Mouse (Mus musculus): ENCODE results near the gene Recql. TPM values are rescaled to one million over a fixed set of nuclear protein-coding genes. Genes with fewer than 3 reads are reported as not detected.

Recql gene
- total and polyA plus RNA-seq, 2 experiments from 2014 or later: 3.1 to 8.6 TPM

DNA sequence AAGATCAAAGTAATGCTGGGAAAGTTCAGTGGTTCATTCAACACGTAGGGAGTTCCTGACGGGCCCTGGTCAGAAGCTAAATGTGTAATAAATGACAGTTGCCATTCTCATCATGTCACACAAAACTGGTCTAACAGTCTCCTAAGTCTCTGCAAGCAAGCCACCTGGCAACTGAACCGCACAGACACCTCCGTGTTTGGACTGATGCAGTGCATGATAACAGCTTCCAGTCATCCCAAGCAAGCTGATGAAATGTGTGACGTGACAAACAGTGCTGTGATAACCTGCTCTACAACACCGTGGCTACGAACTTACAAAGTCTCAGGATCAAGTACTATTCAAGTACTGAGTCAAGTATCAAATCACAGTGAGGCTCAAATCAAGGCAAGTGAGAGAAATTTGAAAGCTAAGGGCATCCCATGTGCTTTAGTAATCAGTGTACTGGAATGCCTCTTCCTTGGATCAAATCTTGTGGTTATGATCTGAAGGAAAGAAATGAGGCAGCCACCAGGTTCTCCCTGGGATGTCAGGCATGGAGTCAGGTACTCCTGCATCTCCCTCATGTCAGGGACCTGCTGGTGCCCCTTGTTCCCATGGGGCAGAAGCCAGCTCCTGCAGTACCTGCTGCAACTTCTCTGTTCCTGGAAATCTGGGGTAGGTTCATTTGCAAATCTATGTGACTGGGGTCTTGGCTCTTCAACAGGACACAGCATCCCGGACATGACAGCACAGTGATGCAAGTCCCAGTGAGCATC is 8.1 kb downstream of the Recql start:
- H3K4me1 ChIP-seq (ENCODE audit: control insufficient read depth, insufficient read depth): no peaks in the 10 kb centered on the region
- DNase-seq (ENCODE audit: low spot score) (no peak), ATAC-seq (ENCODE audit: insufficient read depth, low read depth) (no peak)
- no peak overlapping the region for H3K4me3 ChIP-seq (ENCODE audit: low read depth, low read length)
- no peak overlapping the region for H3K4me2 ChIP-seq (ENCODE audit: low read depth, low read length)
- H3K36me3 ChIP-seq (replicated peaks; ENCODE audit: control insufficient read depth, insufficient read depth, low read length): peaks cover 31% of the 10 kb centered on the region
- no peak for TF ChIP-seq CTCF (IDR thresholded peaks at IDR 0.05; ENCODE audit: low read depth)
- TF ChIP-seq EP300 (IDR thresholded peaks at IDR 0.05; ENCODE audit: low read depth): no peak
- H3K9me3 ChIP-seq (replicated peaks; ENCODE audit: control insufficient read depth, low read length): no peaks in the 10 kb centered on the region
- H3K27ac ChIP-seq (ENCODE audit: low read depth): no peak overlapping the region
- WGBS: 69% methylated on average over 8 of the region's 8 CpGs
- H3K27me3 ChIP-seq (ENCODE audit: control insufficient read depth, insufficient read depth, low read length): no peaks in the 10 kb centered on the region
- no peak overlapping the region for H3K9ac ChIP-seq (replicated peaks; ENCODE audit: low read depth, low read length)

DNA sequence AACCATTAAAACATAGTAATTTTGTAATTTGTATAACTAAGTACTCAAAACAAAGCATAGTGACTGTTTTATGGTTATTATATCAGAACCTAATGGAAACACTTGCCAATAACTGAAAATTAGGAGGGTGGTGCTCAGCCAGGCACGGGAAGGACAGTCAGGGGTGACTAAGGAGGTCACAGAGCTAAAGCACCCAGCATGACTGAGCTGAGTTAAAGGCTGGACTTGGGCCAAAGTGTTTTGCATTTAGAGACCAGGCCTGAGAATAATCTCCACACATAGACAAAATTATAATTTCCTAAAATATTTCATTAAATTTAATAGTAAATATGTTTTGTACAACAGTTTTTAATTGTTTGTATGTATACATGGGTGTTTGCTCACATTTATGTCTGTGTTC is 9.8 kb downstream of the Recql start:
- H3K9ac ChIP-seq (replicated peaks; ENCODE audit: low read depth, low read length): no peak overlapping the region
- H3K27me3 ChIP-seq (ENCODE audit: control insufficient read depth, insufficient read depth, low read length): no peaks in the 10 kb centered on the region
- TF ChIP-seq CTCF (IDR thresholded peaks at IDR 0.05; ENCODE audit: low read depth) (no peak), EP300 (IDR thresholded peaks at IDR 0.05; ENCODE audit: low read depth) (no peak)
- no peaks in the 10 kb centered on the region for H3K4me1 ChIP-seq (ENCODE audit: control insufficient read depth, insufficient read depth)
- no peak overlapping the region for H3K4me3 ChIP-seq (ENCODE audit: low read depth, low read length)
- H3K9me3 ChIP-seq (replicated peaks; ENCODE audit: control insufficient read depth, low read length): no peaks in the 10 kb centered on the region
- peaks cover 40% of the 10 kb centered on the region for H3K36me3 ChIP-seq (replicated peaks; ENCODE audit: control insufficient read depth, insufficient read depth, low read length)
- no peak overlapping the region for H3K27ac ChIP-seq (ENCODE audit: low read depth)
- H3K4me2 ChIP-seq (ENCODE audit: low read depth, low read length): no peak overlapping the region
- 53% methylated on average over 1 of the region's 1 CpGs for WGBS
- DNase-seq (ENCODE audit: low spot score): no peak
- no peak for ATAC-seq (ENCODE audit: insufficient read depth, low read depth)

DNA sequence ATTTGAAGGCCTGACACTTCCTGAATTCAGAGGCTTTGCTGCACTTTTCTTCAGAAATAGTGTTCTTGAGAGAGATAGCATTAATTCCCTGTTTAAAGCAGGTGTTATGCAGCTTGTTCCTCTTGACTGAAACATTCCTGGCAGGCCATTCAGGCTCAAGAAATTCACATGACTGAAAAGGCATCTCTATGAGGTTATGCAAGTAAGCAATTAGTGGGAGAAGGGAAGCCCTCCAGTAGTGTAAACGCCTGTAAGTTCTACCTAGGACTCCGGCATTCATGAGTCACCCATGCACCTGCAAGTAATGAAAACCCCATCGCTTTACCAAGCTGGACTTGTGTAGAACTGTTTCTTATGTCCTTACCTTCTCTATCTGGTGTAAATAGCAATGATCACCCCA is 17.3 kb downstream of the Recql start:
- WGBS: 89% methylated on average over 3 of the region's 3 CpGs
- no peaks in the 10 kb centered on the region for H3K4me1 ChIP-seq (ENCODE audit: control insufficient read depth, insufficient read depth)
- TF ChIP-seq CTCF (IDR thresholded peaks at IDR 0.05; ENCODE audit: low read depth) (no peak), EP300 (IDR thresholded peaks at IDR 0.05; ENCODE audit: low read depth) (no peak)

DNA sequence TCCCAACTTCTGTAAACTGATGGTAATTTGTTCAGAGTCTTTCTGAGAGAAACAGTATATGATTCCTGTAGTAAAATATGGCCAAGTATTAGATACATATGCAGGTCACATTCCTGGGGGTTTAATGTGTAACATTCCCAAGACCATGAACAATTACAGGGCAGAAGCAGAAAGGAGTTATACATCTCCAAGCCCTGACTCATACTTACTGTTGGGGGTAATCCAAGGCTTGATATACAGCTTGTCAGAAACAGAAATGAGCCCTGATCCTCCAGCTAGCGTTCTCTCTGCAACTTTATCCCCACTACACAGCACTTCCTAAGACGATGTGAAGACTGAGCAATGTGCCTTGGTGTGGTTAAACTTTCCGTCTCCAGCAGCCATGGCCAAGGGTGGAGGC is 19.3 kb downstream of the Recql start:
- H3K27ac ChIP-seq (ENCODE audit: low read depth): no peak overlapping the region
- no peak overlapping the region for H3K9ac ChIP-seq (replicated peaks; ENCODE audit: low read depth, low read length)
- no peaks in the 10 kb centered on the region for H3K4me1 ChIP-seq (ENCODE audit: control insufficient read depth, insufficient read depth)
- H3K4me2 ChIP-seq (ENCODE audit: low read depth, low read length): no peak overlapping the region
- H3K4me3 ChIP-seq (ENCODE audit: low read depth, low read length): no peak overlapping the region
- DNase-seq (ENCODE audit: low spot score): no peak
- no peaks in the 10 kb centered on the region for H3K9me3 ChIP-seq (replicated peaks; ENCODE audit: control insufficient read depth, low read length)
- WGBS: 90% methylated on average over 3 of the region's 3 CpGs
- TF ChIP-seq CTCF (IDR thresholded peaks at IDR 0.05; ENCODE audit: low read depth): no peak
- no peak for TF ChIP-seq EP300 (IDR thresholded peaks at IDR 0.05; ENCODE audit: low read depth)
- H3K27me3 ChIP-seq (ENCODE audit: control insufficient read depth, insufficient read depth, low read length): no peaks in the 10 kb centered on the region
- no peak; the same call in 1 of the 2 replicates for ATAC-seq (ENCODE audit: insufficient read depth, low read depth)
- H3K36me3 ChIP-seq (replicated peaks; ENCODE audit: control insufficient read depth, insufficient read depth, low read length): peaks cover 63% of the 10 kb centered on the region

More for the DNA sequence above, 17.3 kb downstream of the Recql start:
- Histone ChIP-seq H3K27ac (ENCODE audit: low read depth) (no peak overlapping the region), H3K9me3 (replicated peaks; ENCODE audit: control insufficient read depth, low read length) (no peaks in the 10 kb centered on the region), H3K4me2 (ENCODE audit: low read depth, low read length) (no peak overlapping the region), H3K36me3 (replicated peaks; ENCODE audit: control insufficient read depth, insufficient read depth, low read length) (peaks cover 57% of the 10 kb centered on the region), H3K27me3 (ENCODE audit: control insufficient read depth, insufficient read depth, low read length) (no peaks in the 10 kb centered on the region), H3K9ac (replicated peaks; ENCODE audit: low read depth, low read length) (no peak overlapping the region), H3K4me3 (ENCODE audit: low read depth, low read length) (no peak overlapping the region)
- DNase-seq (ENCODE audit: low spot score) (no peak), ATAC-seq (ENCODE audit: insufficient read depth, low read depth) (no peak)

DNA sequence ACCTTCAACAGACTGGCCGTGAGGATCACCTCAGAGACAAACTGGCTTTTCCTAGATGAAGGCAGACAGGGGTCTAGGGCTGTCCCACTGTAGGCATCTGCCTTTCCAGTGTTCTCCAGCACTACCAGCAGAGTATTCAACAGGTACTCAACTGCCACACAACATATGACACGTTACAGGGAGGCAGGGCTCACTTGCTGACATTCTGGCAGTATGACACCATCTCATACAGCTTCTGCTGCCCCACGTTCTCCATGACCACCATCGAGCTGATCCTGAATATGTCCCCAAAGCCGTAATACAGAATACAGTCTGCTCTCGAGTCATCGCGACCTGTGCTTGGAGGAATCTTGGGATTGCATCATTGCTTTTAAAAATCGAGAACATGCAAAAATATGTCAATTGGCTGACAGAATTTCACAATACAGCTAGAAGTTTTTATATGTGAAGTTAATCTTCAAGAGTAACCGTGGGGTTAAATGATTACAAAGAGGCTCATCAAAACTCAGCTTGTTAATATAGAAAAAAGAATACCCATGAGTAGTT is 20.3 kb downstream of the Recql start:
- H3K9ac ChIP-seq (replicated peaks; ENCODE audit: low read depth, low read length): no peak overlapping the region
- DNase-seq (ENCODE audit: low spot score) (no peak), ATAC-seq (ENCODE audit: insufficient read depth, low read depth) (no peak)
- H3K36me3 ChIP-seq (replicated peaks; ENCODE audit: control insufficient read depth, insufficient read depth, low read length): peaks cover 63% of the 10 kb centered on the region
- no peaks in the 10 kb centered on the region for H3K9me3 ChIP-seq (replicated peaks; ENCODE audit: control insufficient read depth, low read length)
- 83% methylated on average over 10 of the region's 10 CpGs for WGBS
- H3K4me1 ChIP-seq (ENCODE audit: control insufficient read depth, insufficient read depth): no peaks in the 10 kb centered on the region
- no peak overlapping the region for H3K4me2 ChIP-seq (ENCODE audit: low read depth, low read length)
- no peaks in the 10 kb centered on the region for H3K27me3 ChIP-seq (ENCODE audit: control insufficient read depth, insufficient read depth, low read length)
- TF ChIP-seq EP300 (IDR thresholded peaks at IDR 0.05; ENCODE audit: low read depth) (no peak), CTCF (IDR thresholded peaks at IDR 0.05; ENCODE audit: low read depth) (no peak)
- no peak overlapping the region for H3K4me3 ChIP-seq (ENCODE audit: low read depth, low read length)
- H3K27ac ChIP-seq (ENCODE audit: low read depth): no peak overlapping the region

All from heart, postnatal 0 days (tissue).